Mouse (Mus musculus): ENCODE measurements around the gene Krtap15. TPM values are rescaled to one million over a fixed set of nuclear protein-coding genes. Genes with fewer than 3 reads are reported as not detected.

Gene Krtap15
- polyA plus RNA-seq, 1 experiment: not detected

- H3K27ac ChIP-seq (ENCODE audit: insufficient read depth, low read length): no peak overlapping the region
- TF ChIP-seq CTCF (IDR thresholded peaks at IDR 0.05; ENCODE audit: borderline replicate concordance, insufficient read depth, low read length) (peak; percentile 26; the same call in 1 of the 2 replicates), POLR2A (IDR thresholded peaks at IDR 0.05; ENCODE audit: low read depth, low read length) (no peak)
- H3K4me1 ChIP-seq (ENCODE audit: control insufficient read depth, insufficient read depth, low read length): no peaks in the 10 kb centered on the region
- no peak overlapping the region for H3K4me3 ChIP-seq (ENCODE audit: insufficient read depth, low read length)
Observed at GRCm38 (mm10) chr16:88851450-88851849, 31.4 kb downstream of the Krtap15 start.

DNA sequence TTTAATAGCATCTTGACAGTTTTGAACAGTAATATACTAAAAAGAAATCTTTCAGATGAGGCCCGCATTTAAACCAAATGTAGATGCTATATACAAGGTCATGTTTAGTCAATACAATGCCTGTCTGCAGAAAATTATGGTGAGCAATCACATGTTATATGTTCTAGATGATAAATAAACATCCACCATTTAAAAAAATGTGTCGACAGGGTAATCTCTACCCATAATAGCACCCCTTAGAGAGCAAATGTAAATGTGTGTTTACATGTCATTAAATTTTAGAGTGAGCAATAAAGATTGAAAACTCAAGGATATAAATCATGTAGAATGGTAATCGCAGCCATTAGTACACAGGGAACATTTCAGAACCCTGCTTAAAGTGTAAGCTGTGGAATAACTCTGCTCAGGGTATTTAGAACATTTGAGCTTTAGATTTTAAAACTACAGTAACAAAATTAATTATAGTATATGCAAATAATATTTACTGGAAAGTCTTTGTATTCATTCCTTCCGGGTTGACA, 44.9 kb downstream of the Krtap15 start:
- TF ChIP-seq POLR2A (IDR thresholded peaks at IDR 0.05; ENCODE audit: low read depth, low read length) (no peak), CTCF (IDR thresholded peaks at IDR 0.05; ENCODE audit: borderline replicate concordance, insufficient read depth, low read length) (no peak)
- Histone ChIP-seq H3K4me1 (ENCODE audit: control insufficient read depth, insufficient read depth, low read length) (no peaks in the 10 kb centered on the region), H3K4me3 (ENCODE audit: insufficient read depth, low read length) (no peak overlapping the region), H3K27ac (ENCODE audit: insufficient read depth, low read length) (no peak overlapping the region)

- Histone ChIP-seq H3K27ac (ENCODE audit: insufficient read depth, low read length) (no peak within 1 kb of the TSS), H3K4me3 (ENCODE audit: insufficient read depth, low read length) (no peak within 1 kb of the TSS), H3K4me1 (ENCODE audit: control insufficient read depth, insufficient read depth, low read length) (no peaks in the 10 kb centered on the region)
- TF ChIP-seq POLR2A (IDR thresholded peaks at IDR 0.05; ENCODE audit: low read depth, low read length): no peak
- TF ChIP-seq CTCF (IDR thresholded peaks at IDR 0.05; ENCODE audit: borderline replicate concordance, insufficient read depth, low read length): no peak
Observed at GRCm38 (mm10) chr16:88869311-88869710, 49.3 kb downstream of the Krtap15 start, which contains the start of gene Krtap19-1. Gene Krtap19-1, minus strand, starts transcription at chr16:88869411.

GRCm38 (mm10) chr16:88874169-88874568, 54.2 kb downstream of the Krtap15 start, which contains the start of gene Krtap19-2:
Gene Krtap19-2, minus strand, starts transcription at chr16:88874269.
- H3K4me3 ChIP-seq (ENCODE audit: insufficient read depth, low read length): no peak within 1 kb of the TSS
- H3K4me1 ChIP-seq (ENCODE audit: control insufficient read depth, insufficient read depth, low read length): no peaks in the 10 kb centered on the region
- TF ChIP-seq POLR2A (IDR thresholded peaks at IDR 0.05; ENCODE audit: low read depth, low read length) (no peak), CTCF (IDR thresholded peaks at IDR 0.05; ENCODE audit: borderline replicate concordance, insufficient read depth, low read length) (no peak)

GRCm38 (mm10) chr16:88877938-88878337, 57.9 kb downstream of the Krtap15 start, which contains the start of gene Krtap19-3:
Gene Krtap19-3, minus strand, starts transcription at chr16:88878038.
- H3K4me1 ChIP-seq (ENCODE audit: control insufficient read depth, insufficient read depth, low read length): no peaks in the 10 kb centered on the region
- TF ChIP-seq CTCF (IDR thresholded peaks at IDR 0.05; ENCODE audit: borderline replicate concordance, insufficient read depth, low read length) (no peak), POLR2A (IDR thresholded peaks at IDR 0.05; ENCODE audit: low read depth, low read length) (no peak)
- H3K4me3 ChIP-seq (ENCODE audit: insufficient read depth, low read length): no peak within 1 kb of the TSS
- no peak within 1 kb of the TSS for H3K27ac ChIP-seq (ENCODE audit: insufficient read depth, low read length)

More at GRCm38 (mm10) chr16:88874169-88874568, 54.2 kb downstream of the Krtap15 start, which contains the start of gene Krtap19-2:
- no peak within 1 kb of the TSS for H3K27ac ChIP-seq (ENCODE audit: insufficient read depth, low read length)

Other genes with a start within 250 kb of the Krtap15 start
- not detected in 2 replicates for gene Krtap24-1, start 207.9 kb upstream of the Krtap15 start, polyA plus RNA-seq (2011; ENCODE audit: insufficient read length, low read depth, missing spikeins)
- not detected in 2 replicates for gene 2310079G19Rik, start 192.5 kb upstream of the Krtap15 start, polyA plus RNA-seq (2011; ENCODE audit: insufficient read length, low read depth, missing spikeins)
- not detected in 2 replicates for gene Krtap26-1, start 172.4 kb upstream of the Krtap15 start, polyA plus RNA-seq (2011; ENCODE audit: insufficient read length, low read depth, missing spikeins)
- gene Krtap27-1, start 148.5 kb upstream of the Krtap15 start, polyA plus RNA-seq (2011; ENCODE audit: insufficient read length, low read depth, missing spikeins): not detected in 2 replicates
- not detected in 2 replicates for gene 2310061N02Rik, start 112.3 kb upstream of the Krtap15 start, polyA plus RNA-seq (2011; ENCODE audit: insufficient read length, low read depth, missing spikeins)
- not detected in 2 replicates for gene Krtap13-1, start 91.4 kb upstream of the Krtap15 start, polyA plus RNA-seq (2011; ENCODE audit: insufficient read length, low read depth, missing spikeins)
- gene Krtap13, start 68.6 kb upstream of the Krtap15 start, polyA plus RNA-seq (2011; ENCODE audit: insufficient read length, low read depth, missing spikeins): not detected in 2 replicates
- gene 2310034C09Rik, start 61.4 kb upstream of the Krtap15 start, polyA plus RNA-seq (2011; ENCODE audit: insufficient read length, low read depth, missing spikeins): not detected in 2 replicates
- gene 2310057N15Rik, start 46.0 kb upstream of the Krtap15 start, polyA plus RNA-seq (2011; ENCODE audit: insufficient read length, low read depth, missing spikeins): not detected in 2 replicates
- gene Gm5965, start 42.3 kb upstream of the Krtap15 start, polyA plus RNA-seq (2011; ENCODE audit: insufficient read length, low read depth, missing spikeins): not detected in 2 replicates
- not detected in 2 replicates for gene Gm20741, start 8.0 kb upstream of the Krtap15 start, polyA plus RNA-seq (2011; ENCODE audit: insufficient read length, low read depth, missing spikeins)
- not detected in 2 replicates for gene Krtap14, start 5.9 kb downstream of the Krtap15 start, polyA plus RNA-seq (2011; ENCODE audit: insufficient read length, low read depth, missing spikeins)
- not detected in 2 replicates for gene Krtap19-1, start 49.2 kb downstream of the Krtap15 start, polyA plus RNA-seq (2011; ENCODE audit: insufficient read length, low read depth, missing spikeins)
- gene Krtap19-2, start 54.1 kb downstream of the Krtap15 start, polyA plus RNA-seq (2011; ENCODE audit: insufficient read length, low read depth, missing spikeins): not detected in 2 replicates
- gene Krtap19-3, start 57.8 kb downstream of the Krtap15 start, polyA plus RNA-seq (2011; ENCODE audit: insufficient read length, low read depth, missing spikeins): not detected in 2 replicates
- gene Krtap19-4, start 64.9 kb downstream of the Krtap15 start, polyA plus RNA-seq (2011; ENCODE audit: insufficient read length, low read depth, missing spikeins): not detected in 2 replicates
- not detected in 2 replicates for gene Krtap19-5, start 76.2 kb downstream of the Krtap15 start, polyA plus RNA-seq (2011; ENCODE audit: insufficient read length, low read depth, missing spikeins)
- gene Krtap19-9b, start 112.0 kb downstream of the Krtap15 start, polyA plus RNA-seq (2011; ENCODE audit: insufficient read length, low read depth, missing spikeins): not detected in 2 replicates
- not detected in 2 replicates for gene Krtap16-3, start 142.7 kb downstream of the Krtap15 start, polyA plus RNA-seq (2011; ENCODE audit: insufficient read length, low read depth, missing spikeins)
- gene Krtap22-2, start 190.5 kb downstream of the Krtap15 start, polyA plus RNA-seq (2011; ENCODE audit: insufficient read length, low read depth, missing spikeins): not detected in 2 replicates
- not detected in 2 replicates for gene Gm10229, start 195.1 kb downstream of the Krtap15 start, polyA plus RNA-seq (2011; ENCODE audit: insufficient read length, low read depth, missing spikeins)
- not detected in 2 replicates for gene Krtap6-1, start 211.5 kb downstream of the Krtap15 start, polyA plus RNA-seq (2011; ENCODE audit: insufficient read length, low read depth, missing spikeins)
- not detected in 2 replicates for gene Gm10228, start 221.3 kb downstream of the Krtap15 start, polyA plus RNA-seq (2011; ENCODE audit: insufficient read length, low read depth, missing spikeins)
- gene Krtap6-5, start 227.7 kb downstream of the Krtap15 start, polyA plus RNA-seq (2011; ENCODE audit: insufficient read length, low read depth, missing spikeins): not detected in 2 replicates
- gene 1110025L11Rik, start 243.8 kb downstream of the Krtap15 start, polyA plus RNA-seq (2011; ENCODE audit: insufficient read length, low read depth, missing spikeins): not detected in 2 replicates